Mouse (Mus musculus): ENCODE data around the gene Col4a4.

Col4a4 gene

GRCm38 (mm10) chr1:82586713-82587399 is at the start of gene Col4a4, which contains the start of gene Col4a3:
Gene Col4a4, minus strand, starts transcription at chr1:82586849.
Gene Col4a3, plus strand, starts transcription at chr1:82586921.
- DNase-seq = peak; percentile 48

GRCm38 (mm10) chr1:82636321-82636720 is 49.7 kb upstream of the Col4a4 start:
- no peak for DNase-seq

- no peak for DNase-seq
These were observed 48.6 kb upstream of the Col4a4 start for GRCm38 (mm10) chr1:82635254-82635620.

GRCm38 (mm10) chr1:82634545-82635253 is 48.0 kb upstream of the Col4a4 start:
- DNase-seq = no peak

GRCm38 (mm10) chr1:82631169-82631792 is 44.6 kb upstream of the Col4a4 start:
- no peak for DNase-seq

- no peak for DNase-seq
These were observed 42.8 kb upstream of the Col4a4 start for GRCm38 (mm10) chr1:82629495-82629894.

- DNase-seq = no peak
These were observed 41.0 kb upstream of the Col4a4 start for GRCm38 (mm10) chr1:82627652-82628051.

GRCm38 (mm10) chr1:82625474-82625873 is 38.8 kb upstream of the Col4a4 start:
- DNase-seq = no peak

- no peak for DNase-seq
These were observed 38.3 kb upstream of the Col4a4 start for GRCm38 (mm10) chr1:82624934-82625333.

- DNase-seq = no peak
These were observed 33.3 kb upstream of the Col4a4 start for GRCm38 (mm10) chr1:82619981-82620380.

- no peak for DNase-seq
These were observed 31.9 kb upstream of the Col4a4 start for GRCm38 (mm10) chr1:82618592-82618991.

GRCm38 (mm10) chr1:82618001-82618400 is 31.4 kb upstream of the Col4a4 start:
- no peak for DNase-seq

GRCm38 (mm10) chr1:82612061-82612660 is 25.5 kb upstream of the Col4a4 start:
- DNase-seq = peak; percentile 18

- no peak for DNase-seq
These were observed 22.1 kb upstream of the Col4a4 start for GRCm38 (mm10) chr1:82608646-82609262.

GRCm38 (mm10) chr1:82605856-82606255 is 19.2 kb upstream of the Col4a4 start:
- no peak for DNase-seq

- DNase-seq = no peak
These were observed 18.7 kb upstream of the Col4a4 start for GRCm38 (mm10) chr1:82605347-82605746.

- DNase-seq = no peak
These were observed 16.7 kb upstream of the Col4a4 start for GRCm38 (mm10) chr1:82603198-82603950.

- DNase-seq = peak; percentile 41
These were observed 10.4 kb upstream of the Col4a4 start for GRCm38 (mm10) chr1:82596864-82597596.

GRCm38 (mm10) chr1:82590266-82590665 is 3.6 kb upstream of the Col4a4 start:
- no peak for DNase-seq

- DNase-seq = no peak
These were observed 668 bp downstream of the Col4a4 start for GRCm38 (mm10) chr1:82585981-82586380.

- no peak for DNase-seq
These were observed 8.3 kb downstream of the Col4a4 start for GRCm38 (mm10) chr1:82578320-82578719.

- no peak for DNase-seq
These were observed 8.7 kb downstream of the Col4a4 start for GRCm38 (mm10) chr1:82577915-82578314.

Data from embryo, embryonic 11 days (tissue).